Mouse (Mus musculus) cerebellum, adult 2 months (tissue): ENCODE measurements around the gene Vmn2r59.

Experiments used
- CTCF ChIP-seq: fragments of 200-500 bp; IDR thresholded peaks from 2 replicates; pipeline ENCODE4 v1.5.1; 2011; ENCODE audit warnings: low read depth, mild to moderate bottlenecking, control low read depth, low read length, moderate library complexity, borderline replicate concordance; ENCODE audit not compliant: insufficient read depth
- POLR2A ChIP-seq: fragments of 200-500 bp; IDR thresholded peaks from 2 replicates; pipeline ENCODE4 v1.6.1; 2011; ENCODE audit warnings: low read length, control low read depth, borderline replicate concordance; ENCODE audit not compliant: insufficient read depth

- TF ChIP-seq POLR2A (no peak), CTCF (no peak)
Measured at GRCm38 (mm10) chr7:42107470-42107869, 48.6 kb upstream of the Vmn2r59 start, which contains the start of gene Vmn2r60.
